Mouse (Mus musculus) layer of hippocampus, postnatal 10 days (tissue): ENCODE data around the gene Fam234b. TPM values are rescaled to one million over a fixed set of nuclear protein-coding genes. Genes with fewer than 3 reads are reported as not detected.

Experiments
- DNase-seq, 2 experiments: peaks; one replicate each; pipeline ENCODE4 v3.0.0; 2021; ENCODE audit warnings: low spot score in 2 of 2
- total RNA-seq, 2 experiments: library from RNA; stranded (reverse); gene quantifications; 2 replicates each; pipeline ENCODE4 v1.2.3; 2021

The Fam234b gene
- total RNA-seq, 2 experiments from 2014 or later: 112 to 127 TPM

DNA sequence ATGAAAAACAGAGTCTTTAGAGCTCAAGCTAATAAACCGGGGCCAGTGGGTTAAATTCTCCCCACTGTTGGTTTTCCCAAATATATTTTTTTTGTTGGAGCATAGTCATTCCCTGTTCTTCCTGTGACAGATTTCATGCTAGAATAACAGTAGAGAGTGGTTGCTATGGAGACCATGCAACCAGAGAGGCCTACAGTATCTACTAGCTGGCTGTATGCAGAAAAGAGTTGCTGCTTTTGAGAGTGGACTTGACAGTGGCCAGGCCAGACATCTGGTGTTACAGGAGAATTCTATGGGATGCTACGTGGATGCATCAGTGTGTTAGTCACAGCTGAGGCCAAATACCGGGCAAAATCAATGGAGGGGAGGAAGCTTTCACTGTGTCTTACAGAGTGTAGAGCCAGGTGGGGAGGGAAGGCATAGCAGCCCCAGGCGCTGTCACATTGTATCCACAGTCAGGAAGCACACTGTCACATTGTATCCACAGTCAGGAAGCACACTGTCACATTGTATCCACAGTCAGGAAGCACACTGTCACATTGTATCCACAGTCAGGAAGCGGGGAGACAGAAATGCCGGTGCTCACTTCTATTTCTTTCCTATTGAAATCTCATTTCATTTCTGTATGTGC is 26.1 kb downstream of the Fam234b start:
- no peak for DNase-seq

DNA sequence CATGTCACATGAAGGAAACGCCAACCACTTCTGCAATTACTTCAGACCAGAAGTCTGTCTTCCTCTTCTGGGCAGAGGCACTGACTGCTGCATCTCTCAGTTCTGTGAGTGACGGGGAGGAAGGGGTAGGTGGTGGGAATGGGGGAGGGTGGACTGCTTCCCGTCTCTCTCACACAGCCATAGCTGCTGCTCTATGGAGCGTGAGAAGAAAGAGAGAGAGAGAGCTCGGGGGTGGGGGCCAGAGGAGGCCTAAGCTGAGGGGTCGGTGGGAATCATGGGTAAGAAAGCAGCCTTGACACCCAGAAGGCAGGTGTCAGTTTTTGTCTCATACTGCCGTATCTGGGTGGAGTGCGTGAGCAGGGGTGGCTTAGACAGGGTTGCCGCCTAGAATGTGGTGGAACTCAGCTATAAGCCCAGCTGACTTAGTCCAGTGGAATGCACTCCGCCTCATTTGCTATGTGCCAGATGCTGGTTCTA is 30.7 kb downstream of the Fam234b start:
- no peak for DNase-seq

DNA sequence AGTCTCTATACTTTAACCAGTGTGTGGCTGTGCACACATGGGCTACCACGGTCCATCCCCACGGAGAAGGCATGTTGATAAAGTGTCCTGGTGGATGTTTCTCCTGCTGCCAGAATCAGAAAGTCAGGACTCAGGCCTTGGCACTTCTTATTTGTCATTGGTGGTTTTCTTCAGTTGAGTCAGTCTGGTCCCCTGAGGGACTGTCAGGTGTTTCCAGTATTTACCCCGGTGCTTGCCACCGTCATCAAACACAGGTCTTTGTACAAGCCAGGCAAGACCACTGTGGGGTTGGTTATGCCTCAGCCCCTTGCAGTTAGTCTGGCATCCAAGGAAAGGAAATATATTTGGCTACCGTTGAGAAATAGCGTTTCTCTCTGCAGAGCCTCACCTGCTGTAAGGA is 32.8 kb downstream of the Fam234b start:
- DNase-seq: no peak

DNA sequence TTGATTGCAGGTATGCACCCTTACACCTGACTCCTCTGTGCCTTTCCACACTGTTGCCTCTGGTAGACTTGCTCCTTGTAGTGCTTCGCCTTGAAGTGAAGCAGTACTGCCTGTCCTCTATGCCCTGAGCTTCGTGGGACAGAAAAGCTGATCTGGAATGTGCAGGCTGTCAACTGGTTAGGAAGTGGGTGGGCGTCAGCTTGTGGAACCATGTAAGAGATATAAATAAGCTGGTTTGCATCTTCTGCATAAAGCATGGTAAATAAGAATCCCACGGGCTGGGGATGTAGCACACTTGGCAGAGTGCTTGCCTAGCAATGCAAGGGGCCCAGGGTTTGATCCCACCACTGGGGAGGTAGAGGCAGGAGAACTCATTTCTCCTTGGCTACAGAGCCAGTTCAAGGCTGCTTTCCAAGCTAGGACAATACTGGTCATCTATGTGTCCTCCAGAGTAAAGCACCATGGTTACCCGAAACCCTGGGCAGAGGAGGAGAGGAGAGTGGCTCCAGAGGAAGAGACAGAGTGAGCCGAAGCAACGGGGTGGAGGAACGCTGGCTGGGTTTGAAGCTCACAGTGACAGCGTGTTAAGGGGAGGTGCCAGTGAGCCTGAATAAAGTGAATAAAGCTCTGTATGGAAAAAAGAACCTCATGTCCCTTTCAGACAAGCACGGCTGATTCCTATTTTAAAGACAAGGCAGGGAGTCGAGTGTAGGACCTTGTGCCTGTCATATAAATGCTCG is 34.8 kb downstream of the Fam234b start:
- DNase-seq: no peak

DNA sequence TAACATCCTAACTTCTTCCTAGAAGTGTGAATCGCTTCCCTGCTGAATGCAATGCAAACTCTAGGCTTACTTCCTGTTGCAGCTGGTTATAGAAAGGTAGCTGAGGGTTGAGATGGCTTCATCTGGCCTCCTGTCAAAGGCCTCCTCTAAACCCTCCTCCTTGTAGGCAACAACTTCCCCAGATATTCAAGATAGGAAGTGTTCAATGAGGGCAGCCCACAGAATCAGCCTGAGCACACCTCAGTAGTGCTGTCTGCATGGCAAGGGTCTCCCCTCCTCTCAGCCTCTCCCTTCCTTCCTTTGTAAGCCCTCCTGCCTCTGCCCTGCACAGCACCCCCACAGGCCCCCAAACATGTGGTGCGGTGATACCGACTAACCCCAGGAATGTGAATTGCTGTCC is 38.0 kb downstream of the Fam234b start:
- DNase-seq: no peak

DNA sequence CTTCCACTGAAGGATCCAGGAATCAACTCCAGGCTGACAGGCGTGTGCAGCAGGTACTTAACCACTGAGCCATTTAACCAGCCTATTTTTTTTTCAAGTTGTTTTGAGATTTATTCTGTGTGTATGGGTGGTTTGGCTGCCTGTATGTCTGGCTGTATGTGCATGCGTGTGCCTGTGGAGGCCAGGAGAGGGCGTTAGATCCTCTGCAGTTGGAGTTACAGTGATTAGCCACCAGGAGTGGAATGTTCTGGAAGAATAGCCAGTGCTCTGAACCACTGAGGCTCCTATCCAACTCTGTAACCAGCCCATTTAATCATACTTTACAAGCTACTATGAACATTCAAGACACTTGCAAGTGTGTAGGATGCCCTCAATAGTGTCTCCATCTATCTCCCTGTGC is 38.8 kb downstream of the Fam234b start:
- DNase-seq: no peak

DNA sequence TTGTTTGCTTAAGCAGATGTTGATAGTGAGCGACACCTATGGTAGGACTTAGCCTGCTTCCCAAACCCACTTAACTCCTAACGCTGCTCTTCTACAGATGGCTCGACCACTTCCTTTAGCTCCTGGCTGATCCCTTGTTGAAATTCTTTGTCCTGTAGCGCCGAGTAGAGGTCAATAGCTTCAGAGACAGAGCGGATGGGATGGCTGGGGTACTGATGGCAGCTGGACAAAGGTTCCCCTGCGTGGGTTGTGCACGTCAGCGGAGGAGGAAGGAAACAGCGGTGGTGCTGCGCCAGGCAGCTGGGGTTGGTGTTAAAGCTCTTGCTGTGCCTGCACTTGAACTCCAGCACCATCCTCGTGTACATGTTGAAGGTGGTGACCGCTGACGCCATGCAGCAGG is 39.5 kb downstream of the Fam234b start:
- DNase-seq: no peak

DNA sequence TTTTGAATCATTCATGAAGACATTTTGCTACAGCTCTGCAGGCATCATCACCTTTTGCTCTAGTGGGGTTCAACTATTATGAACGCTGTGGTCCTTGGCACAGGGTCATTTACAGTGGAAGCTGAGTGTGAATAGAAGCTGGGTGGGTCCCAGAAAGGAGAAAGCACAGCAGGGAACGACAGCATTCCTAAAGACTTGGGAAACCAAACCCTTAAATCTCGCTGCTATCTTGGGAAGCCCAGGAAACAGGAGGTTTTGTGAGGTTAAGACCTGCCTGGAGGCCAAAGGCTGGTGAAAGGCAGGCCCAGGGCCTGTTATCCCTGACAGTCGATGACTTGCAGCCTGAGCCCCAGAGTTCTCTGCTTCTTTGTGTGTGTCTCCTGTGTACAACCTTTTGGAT is 40.4 kb downstream of the Fam234b start:
- no peak for DNase-seq

DNA sequence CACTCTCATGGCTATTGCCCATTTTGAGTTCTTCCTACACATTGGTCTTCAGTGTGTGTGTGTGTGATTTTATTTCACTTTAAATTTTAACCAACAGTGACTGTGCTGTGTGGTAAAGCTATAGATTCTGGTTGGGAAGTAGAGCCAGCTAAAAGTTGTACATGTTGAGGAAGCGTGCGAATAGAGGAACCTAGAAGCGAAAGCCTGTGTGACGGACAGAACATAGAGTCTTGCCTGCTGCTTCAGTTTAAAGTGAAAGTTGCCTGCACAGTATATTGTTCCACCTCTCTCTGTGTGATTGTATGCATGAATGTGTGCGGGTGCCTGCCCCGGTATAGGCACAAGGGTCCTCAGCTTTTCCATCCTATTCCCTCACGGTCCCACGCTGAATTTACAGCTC is 42.6 kb downstream of the Fam234b start:
- no peak for DNase-seq

DNA sequence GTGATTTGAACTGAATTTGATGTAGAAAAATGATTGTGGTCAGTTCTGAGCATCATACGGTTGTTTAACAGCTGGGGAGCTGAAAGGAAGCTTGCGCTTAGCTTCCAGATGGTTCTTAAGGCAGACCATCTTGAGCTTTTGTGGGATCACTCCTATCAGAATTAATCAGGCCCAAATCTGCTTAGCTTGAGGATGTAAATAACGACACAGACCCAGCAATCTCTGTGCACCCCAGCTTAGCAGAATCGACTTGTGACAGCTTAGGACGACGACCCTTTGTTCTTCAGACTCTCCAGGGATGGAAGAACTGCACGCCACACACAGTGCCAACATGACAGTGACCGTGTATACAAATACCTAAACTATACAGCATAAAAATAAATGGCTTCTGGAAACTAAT is 47.8 kb downstream of the Fam234b start:
- no peak for DNase-seq

DNA sequence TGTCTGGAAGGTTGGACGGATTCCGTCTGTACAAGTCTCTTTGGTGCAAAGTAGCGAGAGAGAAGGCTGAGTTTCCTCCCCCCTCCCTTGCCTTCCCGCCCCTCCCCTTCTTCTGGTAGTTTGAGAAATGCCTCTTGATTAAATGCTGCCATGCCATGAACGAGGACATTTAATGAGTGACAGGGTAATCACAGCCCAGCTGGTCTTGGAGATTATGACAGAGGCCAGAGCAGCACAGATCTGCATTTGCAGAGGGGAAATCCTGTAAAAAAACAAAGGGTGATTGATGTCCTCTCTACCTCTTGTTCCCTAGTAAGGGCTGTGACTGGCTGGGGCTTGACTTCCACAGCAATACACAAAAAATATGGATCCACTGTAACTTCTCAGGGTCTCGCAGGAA is 50.1 kb downstream of the Fam234b start:
- DNase-seq: no peak

DNA sequence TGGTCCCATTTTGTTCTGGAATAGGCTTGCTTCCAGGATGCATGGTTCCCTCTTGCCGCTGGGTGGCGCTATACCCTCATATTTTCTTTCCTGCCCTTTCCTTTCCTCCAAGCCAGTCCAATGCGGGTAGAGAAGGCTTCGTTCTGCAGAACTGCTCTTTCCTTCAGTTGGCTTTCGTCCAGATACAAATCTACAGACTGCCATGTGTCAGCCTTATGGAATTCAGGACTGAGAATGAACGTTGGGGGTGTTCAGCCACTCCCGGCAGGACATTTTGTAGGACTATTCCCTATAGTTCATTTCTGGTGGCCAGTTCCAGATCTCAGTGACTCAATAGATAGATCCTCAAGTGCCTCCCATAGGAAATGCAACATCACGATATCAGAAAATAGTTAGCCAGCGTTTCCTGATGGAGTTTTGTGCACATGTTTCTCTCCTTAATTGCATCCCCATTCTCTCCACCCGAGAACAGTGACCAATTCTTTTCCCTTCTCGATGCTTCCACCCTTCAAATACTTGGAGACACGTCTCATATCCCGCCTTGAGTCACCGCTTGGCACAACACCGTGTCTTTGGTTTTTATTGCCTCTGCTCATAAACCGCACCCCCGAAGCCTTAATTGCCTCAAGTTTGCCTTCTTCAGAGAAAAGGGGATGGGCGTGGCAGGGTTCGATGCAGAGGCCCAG is 52.2 kb downstream of the Fam234b start:
- DNase-seq: peak; percentile 81 to 82

DNA sequence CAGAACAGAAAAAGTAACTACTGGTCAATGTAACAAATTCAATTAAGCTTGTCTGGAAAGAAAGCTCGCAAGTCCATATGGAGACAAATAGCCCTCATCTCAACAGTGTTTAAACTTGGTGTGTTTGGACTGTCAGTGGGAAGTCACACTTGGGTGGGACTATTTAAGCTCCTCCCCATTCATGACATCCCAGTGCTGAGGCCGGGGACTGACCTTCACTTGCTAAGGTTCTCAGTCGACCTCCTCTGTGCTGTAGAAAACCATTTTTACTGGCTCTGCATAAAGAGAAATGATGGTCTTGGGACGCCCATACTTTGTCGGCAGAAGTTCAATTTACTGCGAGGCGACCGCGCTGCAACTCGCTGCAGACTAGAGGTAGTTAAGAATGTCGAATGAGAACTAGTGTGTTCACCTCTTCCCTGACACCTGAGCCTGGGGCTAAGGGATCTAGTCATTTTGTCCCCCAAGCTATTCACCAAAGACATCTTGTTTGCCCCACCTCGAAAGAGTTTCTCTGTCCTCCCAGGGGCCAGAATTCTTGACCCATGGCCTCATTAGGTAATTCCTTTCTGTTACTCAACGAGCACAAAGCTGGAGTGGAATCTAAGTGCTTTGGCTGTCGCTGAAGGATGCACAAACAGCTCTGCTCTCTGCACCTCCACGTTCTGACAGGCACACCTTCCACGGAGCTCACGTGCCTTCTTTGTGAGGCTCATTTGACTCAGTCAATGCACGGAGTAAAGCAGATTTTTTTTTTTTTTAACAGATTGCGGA is 53.3 kb downstream of the Fam234b start:
- DNase-seq: no peak

DNA sequence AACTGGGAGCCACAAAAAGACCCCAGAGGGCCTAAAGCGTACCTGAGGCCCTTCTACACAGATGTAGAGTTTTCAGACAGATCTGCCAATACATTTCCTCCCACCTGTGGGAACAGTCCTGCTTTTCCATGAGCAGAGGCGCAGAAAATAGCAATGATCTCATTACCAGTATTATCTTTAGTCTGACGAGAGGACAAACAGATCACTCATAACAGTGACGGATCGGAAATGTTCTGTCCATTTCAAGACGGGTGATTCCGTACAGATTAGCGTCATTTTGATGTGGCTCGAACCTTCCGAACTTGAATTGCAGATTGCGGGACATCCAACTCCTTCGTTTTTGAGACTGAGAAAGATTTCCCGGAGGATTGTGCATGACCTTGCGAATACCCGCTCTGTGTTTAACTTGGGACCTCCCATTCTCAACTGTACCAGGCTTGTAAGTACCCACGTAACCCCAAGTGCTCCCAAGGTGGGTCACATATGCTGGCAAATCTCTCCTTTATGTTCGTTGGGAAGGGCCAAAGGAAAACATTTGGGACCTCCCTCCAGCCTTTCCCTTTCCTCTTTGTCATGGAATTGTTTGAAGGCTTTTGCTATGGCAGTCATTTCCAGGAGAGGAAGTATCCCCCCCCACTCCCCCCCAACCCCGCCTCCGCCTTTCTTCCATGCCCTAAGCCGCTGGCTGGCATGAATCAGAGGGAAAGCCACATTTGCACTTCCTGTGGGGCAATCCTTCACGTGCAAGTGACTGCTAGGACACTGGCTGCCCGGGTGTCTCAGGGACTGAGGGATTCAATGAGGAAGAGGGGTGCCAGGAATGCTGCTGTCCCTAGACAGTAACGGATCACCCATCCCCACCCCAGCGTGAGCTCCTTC is 54.3 kb downstream of the Fam234b start:
- DNase-seq: peak in 1 of 2 experiments; percentile 35

DNA sequence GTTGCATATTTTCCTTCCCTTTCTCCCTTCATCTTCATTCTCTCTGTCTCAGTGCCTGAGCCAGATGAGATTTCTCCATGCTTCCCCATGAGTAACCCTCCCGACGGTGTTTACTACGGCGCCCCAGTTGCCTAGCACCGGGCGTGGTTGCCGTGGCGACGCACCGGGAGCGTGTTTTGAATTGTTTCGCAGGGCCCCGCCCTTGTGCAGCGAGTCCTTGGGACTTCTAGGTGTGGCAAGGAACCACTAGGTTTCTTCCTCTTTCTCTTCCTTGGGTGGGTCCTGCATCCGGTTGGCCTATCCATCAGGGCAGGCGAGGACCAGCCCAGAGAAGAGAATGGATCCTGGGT is 54.9 kb downstream of the Fam234b start:
- DNase-seq: peak; percentile 80

DNA sequence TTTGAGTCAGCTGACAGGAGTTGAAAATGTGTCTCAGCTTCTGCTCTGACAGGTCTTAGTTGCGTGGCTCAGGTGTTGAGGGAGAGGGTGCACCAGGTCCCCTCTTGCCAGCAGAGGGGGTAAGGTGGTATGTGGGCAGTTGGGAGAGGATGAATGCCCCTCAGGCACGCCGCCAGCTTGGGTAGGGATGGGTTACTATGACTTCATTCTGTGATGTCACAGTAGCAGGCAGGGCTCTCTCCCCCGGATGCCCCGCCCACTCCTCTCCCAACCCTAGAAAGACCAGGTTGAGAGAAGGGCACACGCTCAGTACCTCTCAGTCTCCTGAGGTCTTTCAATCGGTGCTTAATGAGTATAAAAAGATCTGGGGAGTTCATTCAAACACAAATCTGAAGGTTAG is 56.4 kb downstream of the Fam234b start, which contains the start of gene Gsg1:
Gene Gsg1, minus strand, starts transcription at position 199 of the 400 bp plus-strand sequence.
- DNase-seq: no peak

DNA sequence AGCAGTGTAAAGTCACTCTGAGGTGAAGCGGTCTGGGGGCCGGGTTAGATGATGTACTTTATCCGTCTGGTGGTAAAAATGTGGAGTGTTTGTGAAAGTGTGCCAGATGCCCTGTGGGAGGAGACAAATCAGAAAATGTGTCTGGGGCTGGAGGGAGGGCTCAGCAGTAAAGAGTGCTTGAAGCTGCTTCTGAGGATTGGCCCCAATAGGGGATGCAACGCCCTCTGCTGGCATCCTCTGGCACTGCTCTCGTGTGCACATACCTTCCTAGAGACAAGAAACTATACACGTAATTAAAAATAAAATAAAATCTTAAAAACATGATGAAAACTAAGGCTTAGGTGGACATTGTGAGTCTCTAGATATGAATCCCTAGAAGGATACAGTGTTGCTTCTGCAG is 62.7 kb downstream of the Fam234b start:
- no peak for DNase-seq

DNA sequence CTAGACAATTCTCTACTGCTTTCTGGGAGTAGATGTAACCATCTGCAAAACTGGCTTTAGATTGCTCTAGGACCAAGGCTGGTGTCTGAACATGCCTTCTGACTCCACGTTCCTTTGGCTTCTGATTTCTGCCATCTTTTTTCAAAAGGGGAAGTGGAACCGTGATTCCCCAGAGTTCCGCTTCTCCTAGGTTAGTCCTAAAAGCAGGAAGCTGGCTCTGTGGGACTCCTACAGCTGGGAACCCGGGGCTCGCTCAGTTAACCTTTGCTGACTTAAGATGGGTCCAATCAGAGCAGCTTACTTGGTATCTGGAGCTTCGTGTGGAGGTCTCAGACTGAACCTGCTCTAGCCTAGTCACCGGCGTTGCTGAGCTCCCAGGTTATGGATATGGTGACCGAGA is 63.3 kb downstream of the Fam234b start:
- DNase-seq: no peak

DNA sequence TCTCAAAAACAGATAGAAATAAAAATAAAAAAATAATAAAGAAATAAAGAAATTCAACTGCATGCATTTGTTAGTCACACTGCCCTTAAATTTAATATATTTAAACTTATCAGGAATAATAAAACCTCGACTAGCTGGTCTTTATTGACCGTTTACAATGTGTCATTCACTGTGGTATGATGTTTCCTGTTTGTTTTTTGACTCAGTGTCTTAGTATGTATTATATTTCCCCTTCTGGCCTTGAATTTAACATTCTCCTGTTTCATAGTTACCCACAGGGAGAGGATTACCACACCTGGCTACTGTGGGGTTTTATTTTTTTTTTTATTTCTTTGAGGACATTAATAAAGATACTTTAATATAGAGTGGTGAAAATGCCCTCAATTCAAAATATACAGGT is 64.8 kb downstream of the Fam234b start:
- no peak for DNase-seq

DNA sequence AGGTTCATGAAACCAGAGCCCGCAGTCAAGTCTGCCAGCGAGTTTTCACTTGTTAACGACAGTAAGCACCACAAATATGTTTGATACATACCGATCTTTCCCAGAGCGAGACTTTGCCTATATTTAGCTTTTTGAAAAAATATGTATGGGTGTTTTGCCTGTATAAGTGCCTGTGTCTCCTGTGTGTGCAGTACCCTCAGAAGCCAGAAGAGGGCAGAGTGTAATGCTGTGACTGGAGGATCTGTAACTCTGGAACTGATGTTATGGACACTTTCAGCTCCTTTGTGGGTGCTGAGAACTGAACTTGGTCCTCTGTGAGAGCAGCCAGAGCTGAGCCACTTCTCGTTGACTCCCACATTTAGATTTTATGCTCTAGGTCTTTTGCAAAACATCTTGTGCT is 66.4 kb downstream of the Fam234b start:
- DNase-seq: no peak

DNA sequence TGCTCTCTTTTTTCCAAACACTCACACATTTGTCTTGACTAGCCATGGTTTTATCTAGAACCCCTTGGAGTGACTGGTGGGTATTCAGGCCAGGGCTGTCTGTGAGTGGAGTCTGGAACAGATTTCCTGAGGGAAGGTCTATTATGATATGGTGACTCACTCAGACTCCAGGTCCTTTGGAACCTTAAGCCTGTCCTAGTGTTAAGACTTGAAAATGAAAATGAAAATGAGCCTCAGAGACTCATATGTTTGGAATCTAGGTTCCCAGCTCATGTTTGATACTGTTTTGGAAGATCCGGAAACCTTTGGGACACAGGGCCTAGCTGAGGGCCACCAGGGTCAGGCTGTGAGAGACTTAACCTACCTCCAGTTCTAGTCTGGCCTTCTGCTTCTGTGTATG is 68.3 kb downstream of the Fam234b start:
- no peak for DNase-seq
